Mouse (Mus musculus) kidney, adult 2 months (tissue): ENCODE measurements around the gene Lbh.

Source experiments
- CTCF ChIP-seq: fragments of 200-500 bp; conservative IDR thresholded peaks from 2 replicates; pipeline ENCODE4 v1.5.1; 2011; ENCODE audit warnings: low read depth, mild to moderate bottlenecking, control low read depth, low read length, moderate library complexity, mixed read lengths; ENCODE audit not compliant: insufficient read depth, insufficient read length
- POLR2A ChIP-seq: fragments of 200-500 bp; IDR thresholded peaks from one replicate; pipeline ENCODE4 v1.6.1; 2011; ENCODE audit warnings: low read depth, low read length, control low read depth

GRCm38 (mm10) chr17:72961953-72962630 is 44.0 kb downstream of the Lbh start:
- TF ChIP-seq CTCF: no peak
- no peak for TF ChIP-seq POLR2A
